Comparison of ENCODE assay signal across 18 mouse cellular contexts in genomic region chrX:11417861-11418260, GRCm38 (mm10).
DNase-seq lines count a peak whose midpoint lies in the region; ATAC-seq and TF ChIP-seq lines count a peak whose summit lies in the region.
"Had no signal": no experiment of that assay in that cellular context is flagged by ENCODE, and none has a peak within 500 bp of the region (broad histone marks: within the 10 kb centered on the region; RNA-seq: fewer than 3 reads in every experiment).

No protein-coding gene starts in this region.

- H3K36me3 ChIP-seq in lung, embryonic 14.5 days (ENCODE audit: insufficient read depth) = no peaks in the 10 kb centered on the region
- H3K36me3 ChIP-seq in heart, embryonic 13.5 days = no peaks in the 10 kb centered on the region
- H3K36me3 ChIP-seq in thymus, adult 2 months (ENCODE audit: control insufficient read depth, insufficient read depth, low read length) = no peaks in the 10 kb centered on the region
- H3K36me3 ChIP-seq: forebrain, embryonic 12.5 days; hindbrain, embryonic 13.5 days; limb, embryonic 10.5 days; neural tube, embryonic 15.5 days had no signal

- H3K9me3 ChIP-seq in lung, embryonic 14.5 days (ENCODE audit: low read depth, low read length) = no peaks in the 10 kb centered on the region
- no peaks in the 10 kb centered on the region for H3K9me3 ChIP-seq in heart, embryonic 13.5 days
- H3K9me3 ChIP-seq: forebrain, embryonic 12.5 days; hindbrain, embryonic 13.5 days; limb, embryonic 10.5 days; neural tube, embryonic 15.5 days had no signal

- no peak for TF ChIP-seq CTCF in lung, embryonic 14.5 days (IDR thresholded peaks at IDR 0.05; ENCODE audit: low read depth)
- TF ChIP-seq CTCF in thymus, adult 2 months (IDR thresholded peaks at IDR 0.05; ENCODE audit: borderline replicate concordance, control insufficient read depth, extremely low read depth, insufficient read depth, low read length, poor library complexity) = no peak

- no peak overlapping the region for H3K9ac ChIP-seq in lung, embryonic 14.5 days
- no peak overlapping the region for H3K9ac ChIP-seq in heart, embryonic 13.5 days
- H3K9ac ChIP-seq: forebrain, embryonic 12.5 days; hindbrain, embryonic 13.5 days; liver, embryonic 14.5 days; neural tube, embryonic 15.5 days had no signal

- peak; percentile 8 for DNase-seq in gastrocnemius, adult 18-20 months (ENCODE audit: low spot score)
- no peak for DNase-seq in gastrocnemius, postnatal 10 days
- DNase-seq in lung, embryonic 14.5 days = peak; percentile 45
- no peak for DNase-seq in lung, postnatal 25 days (ENCODE audit: low spot score)
- DNase-seq in heart, postnatal 36 days = peak; percentile 15 to 37
- DNase-seq in layer of hippocampus, adult 9-11 months = no peak
- no peak for DNase-seq in thymus, adult 2 months
- DNase-seq: cerebellum, postnatal 14 days; midbrain, embryonic 14.5 days; right cerebral cortex, postnatal 4 days had no signal

- no peak overlapping the region for H3K4me2 ChIP-seq in lung, embryonic 14.5 days
- H3K4me2 ChIP-seq in heart, embryonic 13.5 days = no peak overlapping the region
- H3K4me2 ChIP-seq: forebrain, embryonic 12.5 days; hindbrain, embryonic 13.5 days; neural tube, embryonic 15.5 days had no signal

- no peaks in the 10 kb centered on the region for H3K27me3 ChIP-seq in lung, embryonic 14.5 days (ENCODE audit: insufficient read depth, low read length)
- peaks cover 28% of the 10 kb centered on the region for H3K27me3 ChIP-seq in heart, embryonic 13.5 days (replicated peaks)
- no peaks in the 10 kb centered on the region for H3K27me3 ChIP-seq in thymus, adult 2 months (ENCODE audit: control insufficient read depth, insufficient read depth, low read length)

- H3K27ac ChIP-seq in lung, embryonic 14.5 days (ENCODE audit: low read depth) = no peak overlapping the region
- peak overlapping the region; percentile 69 for H3K27ac ChIP-seq in heart, embryonic 13.5 days (replicated peaks)
- no peak overlapping the region for H3K27ac ChIP-seq in thymus, adult 2 months (ENCODE audit: control insufficient read depth, insufficient read depth, low read length)
- H3K27ac ChIP-seq: forebrain, embryonic 12.5 days; hindbrain, embryonic 13.5 days; limb, embryonic 10.5 days; liver, embryonic 14.5 days; neural tube, embryonic 15.5 days had no signal

- intact Hi-C loops in heart, postnatal 36 days (cut with DNase I) = loop anchor here (5.0 kb wide), 1 partner anchor 74 kb away; no protein-coding TSS in a partner anchor

- H3K4me1 ChIP-seq in lung, embryonic 14.5 days (ENCODE audit: insufficient read depth) = peaks cover 10% of the 10 kb centered on the region
- peaks cover 36% of the 10 kb centered on the region for H3K4me1 ChIP-seq in heart, embryonic 13.5 days
- no peaks in the 10 kb centered on the region for H3K4me1 ChIP-seq in thymus, adult 2 months (replicated peaks; ENCODE audit: control insufficient read depth, insufficient read depth, low read length)

- peak; percentile 26; the same call in 1 of the 2 replicates for ATAC-seq in lung, embryonic 14.5 days (ENCODE audit: insufficient read depth)
- ATAC-seq in heart, embryonic 13.5 days (ENCODE audit: extremely low read depth, insufficient number of reproducible peaks, low FRiP score, low TSS enrichment) = no peak
- ATAC-seq: intestine, postnatal 0 days had no signal

- no peak overlapping the region for H3K4me3 ChIP-seq in lung, embryonic 14.5 days (ENCODE audit: low read depth, low read length)
- no peak overlapping the region for H3K4me3 ChIP-seq in heart, embryonic 13.5 days
- no peak overlapping the region for H3K4me3 ChIP-seq in thymus, adult 2 months (ENCODE audit: control insufficient read depth, insufficient read depth, low read length)
- H3K4me3 ChIP-seq: forebrain, embryonic 12.5 days; hindbrain, embryonic 13.5 days; limb, embryonic 10.5 days; myocyte; neural tube, embryonic 15.5 days had no signal

- WGBS in lung, embryonic 14.5 days = 29% methylated on average over 4 of the region's 4 CpGs
- 31% methylated on average over 4 of the region's 4 CpGs for WGBS in heart, embryonic 13.5 days
- WGBS in thymus, adult 2 months = 98% methylated on average over 4 of the region's 4 CpGs

- TF ChIP-seq POLR2A in thymus, adult 2 months (IDR thresholded peaks at IDR 0.05; ENCODE audit: control insufficient read depth, extremely low read depth, insufficient read depth, low read length, poor library complexity) = no peak

Comparison
In these comparisons a context has a peak if more than half of its experiments do, and no peak if none do; other contexts are left out.
1. DNase-seq: peak in gastrocnemius, adult 18-20 months (single experiment), lung, embryonic 14.5 days (single experiment) and heart, postnatal 36 days (2 of 2); none in gastrocnemius, postnatal 10 days (single experiment), lung, postnatal 25 days (single experiment), layer of hippocampus, adult 9-11 months (single experiment) and thymus, adult 2 months (single experiment).